Mouse (Mus musculus): ENCODE results near the gene Slc2a5.

DNA sequence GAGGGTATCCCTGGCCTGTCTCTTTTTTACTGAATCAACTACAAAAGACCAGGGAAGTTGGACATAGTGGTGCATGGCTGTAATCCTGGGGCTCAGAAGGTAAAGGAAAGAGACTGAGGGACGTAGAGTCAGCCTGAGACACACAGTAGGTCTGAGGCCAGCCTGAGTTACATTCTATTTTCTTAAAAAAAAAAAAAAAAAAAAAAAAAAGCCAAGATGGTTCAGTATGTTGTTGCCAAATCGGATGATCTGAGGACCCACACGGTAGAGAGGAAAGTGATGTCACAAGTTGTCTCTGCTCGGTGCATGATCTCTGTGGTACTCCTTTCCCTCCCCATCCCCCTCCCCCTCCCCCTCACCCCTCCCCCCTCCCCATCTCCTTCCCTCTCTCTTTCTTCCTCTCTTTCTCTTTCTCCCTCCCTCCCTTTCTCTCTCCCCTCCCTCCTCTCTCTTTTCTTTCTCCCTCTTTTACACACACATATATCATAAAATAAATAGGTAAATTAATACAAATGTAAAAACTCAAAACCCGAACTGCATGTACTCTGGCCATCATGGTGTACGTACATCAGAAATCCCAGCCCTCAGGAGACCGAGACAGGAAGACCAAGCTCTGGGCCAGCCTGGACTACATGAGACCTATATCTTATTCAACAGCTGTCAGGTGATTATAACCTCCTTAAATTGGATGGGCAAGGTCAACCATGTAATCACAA, 18.4 kb downstream of the Slc2a5 start:
- TF ChIP-seq POLR2A (IDR thresholded peaks at IDR 0.05; ENCODE audit: borderline replicate concordance, extremely low read depth, low read depth, low read length), result no peak
- TF ChIP-seq CTCF (IDR thresholded peaks at IDR 0.05; ENCODE audit: insufficient read depth, low read length), result no peak
